Mouse (Mus musculus) gastrocnemius, adult 8-10 months (tissue): ENCODE results near the gene Trim31. TPM values are rescaled to one million over a fixed set of nuclear protein-coding genes. Genes with fewer than 3 reads are reported as not detected.

Experiments used
- DNase-seq, 2 experiments: peaks; one replicate each; pipeline ENCODE4 v3.0.0; 2022; ENCODE audit warnings: low spot score in 2 of 2
- total RNA-seq, 4 experiments: library from RNA; stranded (reverse); gene quantifications; 2 replicates each; pipeline ENCODE4 v1.2.4; 2022

Gene Trim31
- total RNA-seq, 4 experiments from 2014 or later: not detected

DNA sequence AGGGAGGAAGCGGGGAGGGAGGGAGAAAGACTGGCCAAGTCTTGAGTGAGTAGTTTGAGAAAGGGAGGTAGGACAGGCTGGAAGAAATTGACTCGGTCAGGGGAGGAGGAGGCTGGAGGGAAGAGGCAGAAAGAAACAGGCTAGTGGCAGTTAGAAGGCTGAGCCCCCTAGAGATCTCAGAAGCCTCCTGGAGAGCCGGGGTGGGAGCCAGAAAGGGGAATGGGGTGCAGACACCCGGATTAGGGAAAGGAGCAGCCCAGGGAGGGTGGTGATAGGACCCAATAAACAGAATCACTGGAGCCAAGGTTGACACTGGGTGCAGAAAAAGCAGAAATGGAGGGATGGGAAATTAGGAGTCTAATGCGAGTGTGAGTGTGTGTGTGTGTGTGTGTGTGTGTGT is 45.8 kb downstream of the Trim31 start:
- no peak for DNase-seq

- no peak for DNase-seq
These were observed 46.3 kb downstream of the Trim31 start for GRCm38 (mm10) chr17:36944121-36944775.

DNA sequence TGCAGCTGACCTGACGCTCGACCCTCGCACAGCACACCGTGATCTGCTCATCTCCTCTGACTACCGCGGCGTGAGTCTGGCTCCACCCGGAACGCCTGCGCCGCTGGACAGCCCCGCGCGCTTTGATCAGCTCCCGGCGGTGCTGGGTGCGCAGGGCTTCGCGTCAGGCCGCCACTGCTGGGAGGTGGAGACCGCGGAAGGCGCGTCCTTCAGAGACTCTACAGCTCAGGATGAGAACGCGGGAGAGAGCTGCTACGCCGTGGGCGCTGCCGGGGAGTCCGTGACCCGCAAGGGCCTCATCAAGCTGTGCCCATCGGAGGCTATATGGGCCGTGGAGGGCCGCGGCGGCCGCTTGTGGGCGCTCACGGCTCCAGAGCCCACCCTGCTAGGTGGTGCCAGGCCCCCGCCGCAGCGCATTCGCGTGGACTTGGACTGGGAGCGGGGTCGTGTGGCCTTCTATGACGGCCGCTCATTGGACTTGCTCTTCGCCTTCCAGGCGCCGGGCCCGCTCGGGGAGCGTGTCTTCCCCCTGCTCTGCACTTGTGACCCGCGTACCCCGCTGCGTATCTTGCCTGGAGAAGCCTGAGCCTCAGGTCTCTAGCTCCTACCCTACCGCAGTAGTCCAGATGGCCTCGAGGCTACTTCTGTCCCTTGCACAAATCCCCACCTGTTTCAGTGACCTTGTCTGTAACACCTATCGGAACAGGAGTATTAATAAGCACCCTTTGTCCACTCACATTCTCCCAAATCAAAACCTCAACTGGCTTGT is 49.3 kb downstream of the Trim31 start:
- peak; percentile 23 to 28 for DNase-seq

DNA sequence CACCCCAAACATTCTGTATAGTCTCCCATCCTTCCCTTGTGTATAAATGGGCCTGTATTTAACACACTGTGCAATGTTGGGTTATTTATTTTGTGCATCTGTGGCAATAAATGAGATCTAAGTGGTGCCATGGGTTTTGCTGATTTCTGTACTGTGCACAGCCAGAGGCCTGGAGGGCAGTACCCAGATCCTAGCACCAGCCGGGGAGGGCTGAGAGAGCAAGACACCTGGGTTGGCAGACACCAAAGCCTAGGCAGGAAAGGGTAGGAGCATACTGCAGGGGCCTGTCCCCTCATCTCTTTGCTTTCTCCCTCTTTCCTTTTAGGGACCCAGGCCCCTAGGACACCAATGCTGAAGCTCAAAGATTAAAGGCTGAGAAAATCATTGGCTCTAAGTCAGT is 50.4 kb downstream of the Trim31 start:
- DNase-seq: no peak

- no peak for DNase-seq
These were observed 51.3 kb downstream of the Trim31 start for GRCm38 (mm10) chr17:36949265-36949664.

DNA sequence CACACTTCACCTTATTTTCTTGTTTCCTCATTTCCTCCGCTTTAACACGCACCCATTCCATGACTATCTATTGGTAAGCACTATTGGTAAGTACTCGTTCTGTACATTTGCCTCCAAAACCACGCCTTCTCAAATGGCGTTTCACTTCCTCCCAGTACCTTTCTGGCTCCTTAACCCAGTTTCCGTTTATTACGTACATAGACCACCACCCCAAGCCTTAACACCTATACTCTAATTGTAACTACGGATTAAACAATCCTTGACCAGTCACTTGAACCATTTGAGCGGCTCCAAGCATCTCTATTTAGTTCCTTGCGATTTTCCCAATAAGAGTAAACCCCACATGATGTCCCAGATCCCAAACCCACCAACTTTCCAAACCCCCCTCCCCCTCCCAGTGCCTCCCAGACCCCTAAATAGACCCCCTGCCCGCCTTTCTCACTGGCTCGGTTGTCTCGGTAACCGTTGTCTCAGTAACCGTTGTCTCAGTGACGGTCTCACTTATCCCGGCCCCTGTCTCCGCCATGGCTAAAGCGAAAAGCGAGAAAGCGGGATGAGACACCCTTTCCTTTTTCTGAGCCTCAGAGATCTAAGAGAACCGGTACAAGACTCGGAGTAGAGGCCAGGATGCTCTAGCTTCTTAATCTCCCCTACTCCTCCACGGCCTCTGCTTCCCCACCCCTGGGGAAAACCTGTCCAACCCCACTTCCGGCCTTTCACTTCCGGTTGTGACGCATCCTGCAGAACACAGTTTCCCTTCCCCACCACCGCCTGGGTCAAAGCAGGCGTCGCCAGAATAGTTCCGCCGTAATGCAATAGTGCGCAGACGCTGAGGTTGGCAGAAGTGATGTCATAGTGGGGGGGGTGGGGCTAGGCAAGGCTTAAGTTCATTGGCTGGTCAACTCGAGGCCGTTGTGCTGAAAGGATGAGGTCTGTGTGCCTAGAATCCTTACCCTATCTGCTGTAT is 53.3 kb downstream of the Trim31 start, which contains the start of gene Ppp1r11:
Gene Ppp1r11 (minus strand): TSS at position 761 of the 967 bp plus-strand sequence.
- peak; percentile 91 to 94 for DNase-seq

- no peak for DNase-seq
These were observed 54.7 kb downstream of the Trim31 start for GRCm38 (mm10) chr17:36952631-36953030.

DNA sequence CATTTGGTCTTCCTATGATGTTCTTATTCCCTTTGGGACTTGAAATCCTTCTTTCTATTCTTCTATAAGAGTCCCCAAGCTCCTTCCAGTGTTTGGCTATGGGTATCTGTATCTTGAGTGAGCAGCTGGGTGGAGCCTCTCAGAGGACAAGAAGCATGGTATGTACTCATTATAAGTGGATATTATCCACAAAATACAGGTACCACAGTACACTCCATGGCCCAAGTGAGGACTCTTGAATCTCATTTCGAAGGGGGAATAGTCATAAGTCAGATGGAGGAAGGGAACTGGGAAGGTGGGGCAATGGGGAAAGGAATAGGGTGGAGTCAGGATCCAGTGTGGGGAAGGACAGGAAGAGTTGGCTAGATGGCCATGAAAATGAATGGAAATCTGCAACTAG is 55.1 kb downstream of the Trim31 start:
- DNase-seq: no peak

DNA sequence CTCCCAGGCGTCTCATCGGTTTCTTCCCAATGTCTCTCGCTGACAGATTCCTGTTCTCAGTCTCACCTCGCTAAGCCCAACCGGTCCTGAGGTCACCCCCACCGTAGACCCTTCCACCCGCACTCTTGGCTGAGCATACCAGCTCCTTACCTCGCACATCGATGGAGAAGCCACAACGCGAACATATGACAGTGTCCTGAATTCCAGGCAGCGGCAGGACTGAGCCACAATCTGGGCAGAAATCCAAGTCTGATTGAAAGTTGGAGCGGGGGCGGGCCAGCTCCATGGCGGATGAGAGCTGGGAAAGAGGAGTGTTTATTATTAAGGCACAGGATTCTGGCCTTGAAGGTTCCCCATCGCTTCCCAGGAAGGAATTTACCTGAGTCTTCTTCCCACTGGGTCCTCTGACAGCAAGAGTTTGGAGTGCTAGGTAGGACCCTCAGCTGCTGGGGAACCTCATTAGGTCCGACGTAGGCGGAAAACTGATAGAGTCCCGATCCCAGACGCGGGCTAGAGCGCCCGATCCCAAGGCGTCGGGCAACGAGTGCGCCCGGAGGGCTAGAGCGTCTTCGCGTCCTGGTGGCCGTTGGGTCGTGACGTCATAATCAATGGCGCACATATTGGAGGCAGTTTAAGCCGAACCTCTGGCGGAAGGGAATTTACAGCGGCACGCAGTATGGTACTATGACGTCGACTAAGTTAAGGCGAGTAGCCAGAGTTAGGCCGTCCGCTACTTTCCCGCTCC is 60.3 kb downstream of the Trim31 start, which contains the start of the genes Znrd1 and Znrd1as:
Gene Znrd1 (minus strand): TSS at position 561 of the 745 bp plus-strand sequence.
Gene Znrd1as (plus strand): TSS at position 594 of the 745 bp plus-strand sequence.
- DNase-seq: peak; percentile 90 to 94

DNA sequence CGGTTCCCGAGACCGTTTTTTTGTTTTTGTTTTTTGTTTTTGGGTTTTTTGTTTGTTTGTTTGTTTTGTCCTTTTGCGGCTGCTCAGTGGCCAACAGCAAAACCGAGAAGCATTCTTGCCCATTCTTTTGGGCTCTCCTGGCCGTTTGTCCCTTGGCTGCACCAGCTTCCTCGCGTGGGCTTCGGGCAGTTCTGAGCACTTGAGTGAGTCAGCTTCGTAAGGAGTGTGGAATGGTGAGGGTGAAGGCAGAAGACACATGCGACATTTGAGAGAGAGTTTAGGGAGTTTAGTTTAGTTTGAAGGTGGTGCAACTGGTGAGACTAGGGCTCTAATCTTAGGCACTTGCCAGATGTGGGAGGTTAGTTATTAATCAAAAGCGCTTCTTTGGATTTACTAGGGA is 61.0 kb downstream of the Trim31 start:
- no peak for DNase-seq

Other genes with a start within 250 kb of the Trim31 start
- gene H2-M1, start 225.9 kb upstream of the Trim31 start, total RNA-seq: not detected
- gene H2-M10.5, start 125.2 kb upstream of the Trim31 start, total RNA-seq: not detected
- not detected for gene H2-M10.6, start 85.9 kb upstream of the Trim31 start, total RNA-seq
- gene Trim26, start 61.0 kb upstream of the Trim31 start, total RNA-seq: 10 to 100 TPM; 17.3 to 19.3 (median 18.6) TPM
- not detected for gene Trim15, start 30.9 kb upstream of the Trim31 start, total RNA-seq
- gene Trim10, start 28.5 kb upstream of the Trim31 start, total RNA-seq: not detected
- gene Trim40, start 8.0 kb upstream of the Trim31 start, total RNA-seq: not detected
- 1 to 10 TPM in 1 of 4 experiments, under 1 TPM in 2, not detected in 1; 0.18 to 1.1 (median 0.75) TPM for gene Rnf39, start 44.8 kb downstream of the Trim31 start, total RNA-seq
- 10 to 100 TPM; 53.7 to 69.7 (median 62.4) TPM for gene Ppp1r11, start 53.6 kb downstream of the Trim31 start, total RNA-seq
- gene Znrd1, start 60.4 kb downstream of the Trim31 start, total RNA-seq: 10 to 100 TPM; 17.7 to 22.3 (median 20.0) TPM
- gene Znrd1as, start 60.5 kb downstream of the Trim31 start, total RNA-seq: 10 to 100 TPM; 17.9 to 22.6 (median 20.6) TPM
- not detected for gene 2410137M14Rik, start 83.1 kb downstream of the Trim31 start, total RNA-seq
- gene H2-M5, start 91.4 kb downstream of the Trim31 start, total RNA-seq: not detected
- under 1 TPM in 3 of 4 experiments, not detected in 1; 0.12 to 0.38 (median 0.27) TPM for gene Zfp57, start 103.0 kb downstream of the Trim31 start, total RNA-seq
- gene Mog, start 125.3 kb downstream of the Trim31 start, total RNA-seq: not detected
- 1 to 10 TPM; 3.1 to 6.8 (median 6.4) TPM for gene Gabbr1, start 147.8 kb downstream of the Trim31 start, total RNA-seq
- not detected for gene Olfr90, start 190.4 kb downstream of the Trim31 start, total RNA-seq
- gene Olfr91, start 200.2 kb downstream of the Trim31 start, total RNA-seq: not detected
- gene Olfr92, start 222.0 kb downstream of the Trim31 start, total RNA-seq: not detected